Mouse (Mus musculus) c-Kit-positive CD71-positive TER-119-negative erythroid progenitor cells, embryonic 14.5 days (primary cell): Measurements from ENCODE around the gene Dcun1d4.
A peak's percentile ranks its signal among the peaks of the same experiment; 100 is the strongest.
"Not testable (repeated sequence)": the region's sequence is repeated elsewhere in the genome, so short reads cannot be mapped to it uniquely, and the experiment has no call there.

Source experiments
- DNase-seq: peaks from one replicate; pipeline ENCODE4 v3.0.0-alpha.2; 2013; ENCODE audit warnings: low read depth

Dcun1d4 gene

DNA sequence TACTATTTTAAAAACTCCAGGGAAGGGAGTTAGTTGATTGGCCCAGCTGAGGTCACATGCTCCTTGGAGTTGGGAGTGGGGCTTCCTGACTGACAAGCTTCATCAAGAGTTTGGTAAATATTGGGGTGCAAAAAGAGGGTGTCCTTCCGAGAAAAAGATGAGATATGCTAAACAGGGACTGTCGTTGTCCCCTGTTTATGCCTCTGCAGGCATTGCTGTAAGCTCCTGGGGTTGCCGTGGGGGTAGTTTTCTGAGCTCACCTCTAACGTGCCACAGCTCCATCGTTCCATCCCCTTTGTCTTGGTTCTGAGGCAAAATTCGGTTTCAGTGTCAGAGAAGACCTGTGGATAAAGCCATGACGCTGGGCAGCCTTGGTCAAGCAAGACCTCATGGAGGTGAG lies at the start of gene Dcun1d4:
Gene Dcun1d4 (plus strand): TSS at position 301 of the 400 bp plus-strand sequence.
- no peak for DNase-seq

DNA sequence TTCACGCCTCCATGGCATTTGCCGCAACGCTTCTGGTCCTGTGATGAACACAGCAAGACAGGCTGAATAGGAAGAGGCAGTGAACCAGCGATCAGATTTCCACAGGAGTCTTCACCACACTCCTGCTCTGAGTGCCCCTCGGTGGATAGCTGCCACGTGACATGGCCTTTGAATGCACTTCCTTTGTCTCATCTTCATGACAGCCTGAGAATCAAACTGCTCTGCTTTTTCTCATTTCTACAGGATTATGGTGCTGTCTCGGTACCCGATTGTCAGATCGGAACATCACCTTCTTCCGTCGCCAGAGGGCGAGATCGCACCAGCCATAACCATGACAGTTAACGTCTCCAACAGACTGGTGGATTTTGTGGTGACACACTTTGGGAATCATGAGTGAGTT lies 49.2 kb upstream of the Dcun1d4 start:
- peak; percentile 30 for DNase-seq

DNA sequence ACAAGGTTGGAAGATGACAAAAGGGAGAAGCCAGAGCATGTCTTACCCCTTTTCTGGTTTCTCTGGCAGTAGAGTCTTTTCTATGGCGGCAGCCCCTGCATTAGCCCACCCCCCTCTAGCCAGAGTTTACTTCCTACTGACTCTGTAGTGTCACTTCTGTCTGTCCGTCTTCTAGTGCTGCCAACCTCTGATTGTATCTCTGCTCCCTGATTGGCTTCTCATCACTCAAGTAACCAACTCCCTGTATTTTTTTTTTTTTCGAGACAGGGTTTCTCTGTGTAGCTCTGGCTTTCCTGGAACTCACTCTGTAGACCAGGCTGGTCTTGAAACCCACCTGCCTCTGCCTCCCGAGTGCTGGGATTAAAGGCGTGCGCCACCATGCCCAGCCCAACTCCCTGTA lies 48.0 kb upstream of the Dcun1d4 start:
- no peak for DNase-seq

DNA sequence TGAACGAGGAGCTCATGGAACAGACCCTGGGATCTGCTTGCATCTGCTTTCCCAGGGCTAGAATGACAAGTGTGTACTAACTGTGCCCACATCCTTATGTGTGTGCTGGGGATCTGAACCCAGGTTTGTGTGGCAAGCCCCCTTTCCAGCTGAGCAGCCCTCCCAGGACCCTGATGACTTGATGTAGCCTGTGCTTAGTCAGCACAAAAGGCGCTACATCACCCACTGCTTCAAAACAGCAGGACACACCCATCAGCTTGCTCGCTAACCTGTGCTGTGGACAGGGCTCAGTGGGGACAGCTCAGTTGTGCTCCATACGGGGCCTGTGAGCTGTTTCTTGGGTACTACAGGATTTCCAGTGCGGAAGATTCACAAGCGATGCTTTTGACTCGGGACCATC lies 46.0 kb upstream of the Dcun1d4 start:
- DNase-seq = no peak

DNA sequence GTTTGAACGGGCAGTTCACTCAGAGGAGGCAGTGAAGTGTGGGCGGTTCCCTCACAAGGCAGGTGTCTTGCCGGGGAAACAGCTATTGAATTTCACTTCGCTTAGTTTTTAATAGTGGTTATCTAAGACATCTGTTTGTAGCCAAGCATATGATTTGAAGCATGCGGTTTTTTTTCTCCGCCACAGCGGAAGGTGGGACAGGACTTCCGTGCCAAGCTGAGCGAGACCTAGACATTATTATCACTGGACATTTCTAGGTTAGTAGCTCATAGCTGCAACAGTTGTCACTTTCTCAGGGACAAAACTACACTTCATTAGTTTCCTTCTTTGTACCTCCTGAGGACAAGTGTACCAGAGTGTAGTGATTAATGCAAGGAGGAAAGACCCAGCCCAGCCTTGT lies 38.6 kb upstream of the Dcun1d4 start:
- DNase-seq = no peak

DNA sequence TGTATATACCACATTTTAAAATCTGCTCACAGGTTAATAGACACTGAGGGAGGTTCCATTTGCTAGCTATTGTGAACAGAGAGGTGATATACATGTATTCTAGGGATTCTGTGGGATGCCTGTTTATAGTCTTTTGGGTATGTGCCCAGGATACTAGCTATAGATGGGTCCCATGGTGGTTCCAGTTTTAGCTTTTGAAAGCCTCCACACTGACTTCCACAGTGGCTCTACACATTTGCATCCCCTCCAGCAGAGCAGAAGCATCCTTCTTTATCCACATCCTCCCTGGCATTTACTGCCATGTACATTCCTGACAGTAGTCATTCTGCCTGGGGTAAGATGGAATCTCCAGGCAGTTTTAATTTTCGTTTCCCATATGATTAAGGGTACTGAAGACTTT lies 30.5 kb upstream of the Dcun1d4 start:
- DNase-seq = no peak

DNA sequence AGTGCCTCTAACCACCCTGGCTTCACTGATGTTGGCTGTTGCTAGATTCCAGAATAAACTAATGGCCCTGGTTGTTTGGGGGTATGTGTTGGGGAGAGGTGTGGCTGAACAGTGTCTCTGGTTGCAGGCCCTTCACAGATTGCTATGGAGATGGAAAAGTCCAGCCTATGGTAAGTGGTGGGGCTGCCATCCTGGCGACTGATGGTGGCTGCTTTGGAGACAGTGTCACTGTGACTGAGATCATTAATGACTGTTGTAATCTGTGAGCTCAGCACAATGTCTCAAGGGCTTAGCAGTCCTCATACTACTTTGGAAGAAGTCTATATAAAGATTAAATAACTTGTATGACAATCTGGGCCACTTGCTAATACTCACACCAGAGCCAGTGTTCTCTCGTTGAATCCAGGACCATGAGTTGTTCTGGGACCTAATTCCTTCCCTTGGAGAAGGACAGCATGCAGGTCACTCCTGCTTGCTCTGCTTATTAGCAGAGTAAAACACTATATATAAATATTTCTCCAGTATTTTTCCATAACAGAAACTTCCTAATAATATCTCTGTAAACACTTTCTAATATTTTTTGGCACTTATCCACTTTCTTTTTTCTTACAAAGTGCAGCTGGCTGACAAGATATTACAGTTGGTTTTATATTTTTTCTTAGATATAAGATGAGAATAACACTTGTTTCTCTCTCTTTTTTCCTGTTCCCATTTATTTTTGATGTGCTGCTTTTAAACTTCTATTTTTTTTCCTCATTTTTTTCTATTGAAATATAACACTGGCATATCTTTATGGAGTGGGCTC lies 26.1 kb upstream of the Dcun1d4 start:
- DNase-seq = no peak

DNA sequence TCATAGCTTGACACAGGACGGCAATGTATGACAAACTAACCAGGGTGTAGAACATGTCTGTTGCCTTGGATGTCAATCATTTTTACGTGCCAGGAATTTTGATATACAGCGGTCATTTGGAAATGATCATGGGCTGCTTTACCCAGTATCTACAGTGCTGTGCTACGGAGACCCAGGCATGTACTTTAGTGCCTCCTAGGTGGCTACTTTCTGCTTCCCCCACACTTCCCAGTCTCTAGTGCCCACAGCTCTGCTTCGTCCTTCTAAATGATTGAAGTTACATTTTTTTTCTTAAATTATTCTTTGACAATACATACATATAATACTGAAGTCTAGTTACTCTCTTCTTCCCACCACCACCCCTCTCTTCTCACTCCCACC lies 25.5 kb upstream of the Dcun1d4 start:
- DNase-seq = no peak

DNA sequence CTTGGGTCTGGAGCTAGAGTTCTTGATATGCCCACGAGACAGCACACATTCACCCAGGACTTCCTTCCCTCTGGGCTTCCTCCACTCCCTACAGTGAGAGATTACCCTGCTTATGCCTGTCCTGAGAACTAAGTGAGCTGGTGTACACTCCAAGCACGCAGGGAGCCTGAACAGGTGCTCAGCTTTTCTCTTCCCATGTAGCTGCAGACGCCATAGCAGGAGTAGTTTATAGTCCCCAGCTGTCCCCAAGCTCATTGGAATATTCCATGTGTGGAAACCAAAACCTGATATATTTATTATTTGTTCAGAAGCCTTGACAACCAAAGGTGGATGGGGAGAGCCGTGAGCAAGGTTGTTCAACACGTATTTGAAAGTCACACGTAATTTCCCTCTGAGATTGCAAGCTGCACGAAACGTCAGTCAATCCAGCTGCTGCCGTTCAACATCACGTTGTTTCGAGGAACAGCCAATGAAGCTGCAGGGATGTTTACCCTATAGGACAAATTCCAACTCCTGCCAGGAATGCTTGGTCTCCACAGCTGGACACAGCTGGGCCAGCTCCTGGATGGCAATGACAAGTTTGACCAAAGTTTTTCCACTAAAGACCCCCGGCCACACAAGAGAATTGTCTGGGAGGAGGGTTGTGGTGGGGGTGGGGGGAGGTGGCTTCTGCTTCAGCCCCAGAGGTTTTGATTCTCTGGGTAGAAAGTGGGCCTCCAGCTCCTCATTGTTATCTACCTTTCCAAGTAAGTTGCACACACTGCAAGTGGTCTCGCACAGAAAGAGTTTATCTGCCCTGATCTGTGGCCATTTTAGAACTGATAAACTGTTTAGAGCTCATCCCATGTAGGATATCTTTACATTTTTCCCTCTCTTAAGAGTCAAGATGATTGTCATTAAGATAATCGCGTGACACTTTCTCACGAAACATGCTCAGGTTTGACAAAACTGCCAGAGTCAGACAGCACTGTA lies 12.1 kb upstream of the Dcun1d4 start:
- DNase-seq = no peak

DNA sequence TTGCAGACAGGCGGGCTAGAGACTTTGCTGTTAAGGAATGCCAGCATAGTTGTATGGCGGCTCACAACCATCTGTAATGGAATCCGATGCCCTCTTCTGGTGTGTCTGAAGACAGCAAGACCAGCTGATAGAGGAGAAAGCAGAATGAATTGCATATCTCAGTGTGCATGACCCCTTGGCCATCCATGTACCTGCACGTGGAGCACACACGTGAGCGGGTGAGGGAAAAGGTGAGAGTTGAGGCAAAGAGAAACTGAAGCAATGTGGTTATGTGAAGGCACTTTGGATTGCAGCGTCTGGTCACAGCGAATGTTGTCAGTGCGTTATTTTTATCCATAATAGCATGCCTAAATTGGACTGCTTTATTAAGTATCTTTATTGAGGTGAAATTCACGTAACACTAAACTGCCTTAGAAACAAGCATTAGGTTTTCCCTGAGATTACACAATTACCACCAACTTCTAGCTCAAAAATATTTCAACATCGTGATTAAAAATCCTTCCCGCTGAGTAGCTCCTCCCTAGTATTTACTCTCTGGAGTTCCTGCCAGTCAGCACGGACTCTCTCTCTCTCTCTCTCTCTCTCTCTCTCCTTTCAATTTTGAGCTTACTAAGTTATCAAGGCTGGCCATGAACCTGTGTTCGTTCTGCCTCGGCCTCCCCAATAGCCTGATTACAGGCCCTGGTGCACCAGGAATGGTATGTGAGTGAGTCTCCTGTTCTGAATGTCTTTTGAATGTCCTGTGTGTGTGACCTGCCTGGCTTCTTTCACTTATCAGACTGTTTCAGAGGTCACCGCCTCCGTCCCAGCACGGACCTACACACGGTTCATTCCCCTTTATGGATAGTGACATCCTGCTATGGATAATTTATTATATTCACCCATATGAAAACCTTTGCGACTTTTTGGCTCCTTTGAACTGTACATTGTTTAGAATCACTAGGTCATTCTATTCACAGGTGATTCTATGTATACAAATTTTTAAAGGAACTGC lies 6.1 kb upstream of the Dcun1d4 start:
- no peak for DNase-seq

DNA sequence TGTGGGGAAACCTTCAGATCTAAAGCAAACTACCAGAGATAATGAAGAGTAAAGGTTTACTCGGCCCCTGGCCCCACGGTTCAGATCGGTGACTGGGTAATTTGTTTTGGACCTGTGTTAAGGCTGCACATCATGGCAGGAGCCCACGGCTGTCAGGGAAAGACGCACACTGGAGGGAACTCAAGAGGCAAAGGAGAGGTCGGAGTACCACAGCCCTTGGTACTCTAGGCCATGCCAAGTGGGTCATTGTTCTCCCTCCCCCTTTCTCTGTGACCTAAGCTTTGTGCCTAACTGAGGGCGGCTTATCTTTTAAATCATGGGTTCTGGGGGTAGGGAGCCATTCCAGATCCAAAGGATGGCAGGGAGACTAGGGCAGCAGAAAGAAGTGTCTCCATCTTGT lies 601 bp downstream of the Dcun1d4 start:
- no peak for DNase-seq

DNA sequence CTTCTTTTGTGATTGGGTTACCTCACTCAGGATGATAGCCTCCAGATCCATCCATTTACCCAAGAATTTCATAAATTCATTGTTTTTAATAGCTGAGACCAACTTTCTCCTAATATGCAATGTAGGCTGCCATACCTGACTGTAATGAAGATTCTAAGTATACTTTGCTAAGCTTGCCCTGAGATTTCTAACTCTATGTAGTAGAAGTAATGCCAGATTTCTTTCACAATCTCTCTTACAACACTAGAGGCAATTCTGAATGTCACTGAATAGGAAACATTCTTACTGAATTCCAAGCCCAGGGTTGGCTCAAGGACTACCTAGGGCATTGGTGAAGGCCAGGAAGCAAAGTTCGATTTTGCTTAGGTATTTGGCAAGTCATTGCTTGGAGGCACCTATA lies 1.6 kb downstream of the Dcun1d4 start:
- not testable (repeated sequence) for DNase-seq

DNA sequence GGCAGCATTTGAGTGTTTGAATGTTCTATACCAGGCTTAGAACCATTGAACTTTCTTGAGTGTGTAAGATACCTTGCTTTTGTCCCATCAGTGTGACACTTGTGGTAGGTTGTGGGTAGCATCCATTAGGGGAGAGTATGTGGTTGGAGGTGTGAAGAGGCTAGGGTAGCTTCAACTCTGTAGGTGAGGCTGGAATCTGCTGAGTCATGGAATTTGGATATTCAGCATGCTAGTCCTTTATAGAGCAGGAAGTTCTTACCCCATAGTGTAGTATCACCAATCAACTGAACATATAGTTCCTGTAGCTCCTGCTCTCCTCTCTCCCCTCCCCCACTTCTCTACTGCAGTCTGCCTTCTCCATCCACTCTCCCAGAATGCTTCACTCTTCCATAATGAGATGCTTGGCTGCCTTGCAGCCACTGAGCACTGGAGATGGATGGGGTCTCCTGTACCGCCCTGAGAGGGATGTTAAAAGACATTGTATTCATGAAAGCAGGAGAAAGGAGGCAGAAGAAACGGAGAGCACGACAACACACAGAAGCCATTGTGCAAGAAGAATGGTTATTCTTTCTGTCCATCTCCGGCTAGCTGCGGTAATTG lies 3.3 kb downstream of the Dcun1d4 start:
- DNase-seq = no peak

DNA sequence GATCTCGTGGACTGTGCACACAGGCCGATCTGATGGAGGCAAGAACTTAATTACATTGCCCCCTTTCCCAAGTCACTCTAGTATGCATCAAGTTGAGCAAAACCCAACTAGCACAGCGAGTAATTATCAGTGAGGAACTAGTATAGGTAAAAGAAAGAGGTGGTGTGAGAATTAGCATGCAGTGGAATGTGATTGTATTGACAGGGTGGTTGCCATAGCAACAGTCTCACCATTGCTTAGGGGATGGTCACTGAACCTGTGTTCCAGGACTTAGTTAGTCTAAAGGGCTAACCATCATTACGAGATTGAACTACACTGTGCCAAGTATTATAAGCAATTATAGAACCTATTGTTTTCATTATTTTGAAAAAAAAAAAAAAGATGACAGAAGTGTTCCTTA lies 5.7 kb downstream of the Dcun1d4 start:
- DNase-seq = no peak

DNA sequence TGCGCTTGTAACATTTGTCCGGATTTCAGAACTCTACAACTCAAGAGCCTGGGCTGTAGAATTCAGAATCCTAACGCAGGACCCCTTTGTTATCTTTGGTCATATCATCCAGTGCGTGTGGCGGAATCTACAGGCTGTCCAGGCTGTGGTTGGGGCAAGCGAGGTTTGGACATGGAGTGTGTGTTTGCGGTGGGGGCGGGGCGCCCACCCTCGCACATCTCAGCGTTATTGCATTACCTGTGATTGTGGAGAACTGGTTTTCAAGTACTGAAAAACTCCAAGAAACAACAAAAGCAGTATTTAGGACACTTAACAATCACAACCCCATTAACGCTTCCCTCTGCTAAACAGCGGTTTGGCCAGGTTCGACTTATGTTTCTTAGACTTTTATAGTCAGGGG lies 9.1 kb downstream of the Dcun1d4 start:
- DNase-seq = no peak

DNA sequence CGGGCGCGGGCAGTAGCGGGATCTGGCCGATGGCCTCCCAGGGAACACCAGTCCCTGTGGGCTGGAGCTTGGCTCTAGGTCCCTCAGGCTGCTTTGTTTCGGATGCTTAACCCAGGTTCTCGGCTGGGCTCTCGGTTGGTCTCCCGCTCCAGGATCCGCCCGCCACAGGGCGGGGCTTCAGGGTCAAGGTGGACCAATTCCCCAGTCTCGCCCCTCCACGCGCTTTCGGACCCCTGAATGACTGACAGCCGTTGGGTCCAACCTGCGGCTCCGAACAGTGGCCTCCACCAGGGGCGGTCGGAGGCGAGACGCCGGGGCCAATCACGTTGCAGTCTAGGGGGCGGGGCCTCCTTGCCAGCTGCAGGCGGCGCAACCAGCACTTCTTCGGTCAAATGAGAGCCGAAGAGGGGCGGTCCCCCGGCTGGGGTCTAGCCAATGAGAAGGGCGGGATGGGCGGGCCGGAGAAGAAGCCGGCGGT lies 9.8 kb downstream of the Dcun1d4 start:
- DNase-seq = peak; percentile 96

DNA sequence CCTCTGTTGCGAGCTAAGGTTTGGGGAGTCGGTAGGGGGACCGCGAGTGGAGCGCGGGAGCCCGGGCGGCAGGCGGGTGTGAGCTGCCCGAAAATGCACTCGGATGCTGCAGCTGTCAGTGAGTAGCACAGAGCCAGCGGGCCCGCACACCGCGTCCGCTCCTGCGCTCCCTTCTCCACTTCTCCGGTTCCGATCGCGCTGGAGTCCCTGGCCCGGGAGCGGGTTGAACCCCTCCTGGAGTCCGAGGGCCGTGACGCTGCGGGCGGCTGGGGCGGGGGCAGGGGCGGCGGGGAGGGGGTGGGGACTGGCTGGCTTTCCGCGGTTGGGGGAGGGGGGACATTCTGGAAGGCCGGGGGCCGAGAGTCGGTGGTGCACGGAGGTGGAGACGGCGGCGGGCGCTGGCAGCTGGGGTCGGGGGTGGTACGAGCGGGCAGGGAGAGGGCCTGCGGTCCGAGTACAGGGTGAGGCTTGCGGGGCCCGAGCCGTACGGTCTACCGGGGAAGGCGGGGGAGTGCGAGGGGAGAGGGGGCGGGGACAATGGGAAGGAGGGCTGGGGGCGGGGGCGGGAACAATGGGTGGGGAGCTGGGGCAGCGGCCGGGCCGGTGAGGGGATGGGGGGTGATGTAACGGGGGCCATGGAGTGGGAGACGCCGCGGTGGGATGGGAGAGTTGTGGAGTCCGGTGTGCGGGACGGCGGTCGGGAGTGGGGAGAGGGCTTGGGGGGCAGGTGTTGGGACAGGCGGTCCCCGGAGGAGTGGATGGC lies 10.5 kb downstream of the Dcun1d4 start:
- DNase-seq = no peak

DNA sequence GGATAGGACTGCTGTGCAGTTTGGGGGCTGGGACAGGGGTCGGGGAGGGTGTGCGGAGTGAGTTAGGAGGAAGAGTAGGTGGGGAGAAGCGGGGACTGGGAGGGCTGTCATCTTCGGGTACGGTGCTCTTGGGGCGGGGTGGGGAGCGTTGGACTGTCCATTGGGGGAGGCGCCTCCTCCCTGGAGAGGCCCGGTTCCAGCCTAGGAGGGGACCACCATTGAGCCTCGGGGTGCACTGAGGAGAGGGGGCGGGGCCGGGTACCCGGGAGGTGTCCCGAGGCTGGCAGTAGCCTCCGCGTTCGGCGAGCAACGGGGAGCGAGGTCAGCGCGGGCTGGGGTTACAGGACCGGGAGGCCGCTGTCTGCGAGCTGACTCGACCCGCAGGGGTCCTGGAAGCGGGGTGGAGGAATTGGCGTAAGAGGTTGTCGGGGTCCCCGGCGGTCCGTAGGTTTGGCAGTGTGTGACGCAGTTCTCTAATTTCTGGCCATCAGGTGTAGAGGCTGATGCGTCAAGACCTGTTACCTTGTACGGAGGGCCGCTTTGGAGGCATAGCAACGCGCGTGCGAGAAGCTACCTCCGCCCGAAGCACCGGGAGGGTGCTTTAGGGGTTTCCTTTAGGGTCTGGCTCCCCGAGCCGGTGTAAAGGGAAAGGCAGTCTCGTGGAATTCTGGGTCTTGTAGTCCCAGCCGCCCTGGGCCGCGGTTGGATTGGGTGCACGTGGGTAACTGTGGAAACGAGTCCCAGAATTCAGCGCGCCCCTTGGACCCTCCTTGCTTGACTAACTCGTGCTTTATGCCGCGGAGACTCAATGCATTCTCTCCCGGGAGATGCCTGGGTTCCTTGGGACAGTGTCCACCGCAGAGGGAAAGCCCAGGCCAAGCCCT lies 11.3 kb downstream of the Dcun1d4 start:
- peak; percentile 91 for DNase-seq

DNA sequence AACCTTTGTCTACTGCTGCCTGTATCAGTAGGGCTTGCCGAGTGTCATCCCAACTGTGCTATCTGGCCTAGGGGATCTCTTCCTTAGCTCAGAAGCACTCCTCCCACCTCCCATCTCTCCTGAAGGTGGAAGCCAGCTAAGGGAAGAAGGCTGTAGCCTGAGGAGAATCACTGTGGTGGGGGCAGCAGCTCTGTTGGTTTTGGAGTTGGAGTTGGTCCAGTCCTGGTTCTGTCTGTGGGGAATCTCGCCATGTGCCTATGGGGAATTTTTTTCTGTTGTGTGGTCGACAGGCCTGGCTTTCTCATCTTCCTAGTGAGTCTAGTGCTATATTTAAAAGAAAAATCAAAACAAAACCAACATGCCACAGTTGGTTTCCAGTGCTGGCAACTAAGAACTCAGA lies 16.6 kb downstream of the Dcun1d4 start:
- no peak for DNase-seq

DNA sequence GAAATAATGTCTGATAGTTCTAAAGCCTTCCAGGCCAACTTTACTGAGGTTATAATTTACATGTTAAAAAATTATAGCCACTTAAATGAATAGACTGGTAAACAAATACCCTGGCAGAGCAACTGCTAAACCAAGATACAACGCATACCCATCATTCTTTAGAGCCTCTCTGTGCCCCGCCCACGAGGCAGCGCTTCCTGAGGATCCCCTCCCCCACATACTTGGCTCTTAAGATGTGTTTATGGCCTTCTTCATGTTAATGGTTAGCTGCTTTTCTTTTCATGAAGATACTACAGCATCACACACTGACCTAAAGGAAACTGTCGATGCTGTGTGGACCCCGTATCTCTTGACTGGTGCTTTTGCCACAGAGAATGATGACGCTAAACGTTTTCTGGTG lies 17.8 kb downstream of the Dcun1d4 start:
- no peak for DNase-seq
